Mouse (Mus musculus): Measurements from ENCODE around the gene Slc6a12. TPM values are rescaled to one million over a fixed set of nuclear protein-coding genes. Genes with fewer than 3 reads are reported as not detected.

Slc6a12 gene
- polyA plus RNA-seq, 1 experiment from 2014 or later, result 0.11 TPM

DNA sequence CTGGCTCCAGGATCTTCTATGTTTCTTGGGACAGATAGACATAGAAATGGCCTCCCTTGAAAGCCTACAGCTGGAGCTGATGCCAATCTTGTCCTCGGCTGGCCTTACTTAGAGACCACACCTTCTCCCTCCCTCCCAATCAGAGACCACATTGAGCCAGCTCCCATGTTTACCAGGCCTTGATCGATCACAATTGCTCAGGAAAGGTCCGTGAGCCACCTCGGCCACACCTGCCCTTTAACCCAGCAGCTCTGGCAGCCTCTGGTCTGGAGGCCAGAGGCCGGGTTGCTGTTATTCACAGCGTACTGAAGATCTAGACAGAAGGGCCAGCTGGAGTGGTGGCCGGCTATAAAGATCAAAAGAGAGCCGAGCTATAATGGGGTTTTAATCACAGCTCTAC, 3.6 kb downstream of the Slc6a12 start:
- DNase-seq (ENCODE audit: low spot score), result no peak
- H3K27ac ChIP-seq (replicated peaks), result no peak overlapping the region
- H3K4me2 ChIP-seq (replicated peaks; ENCODE audit: low read depth), result no peak overlapping the region
- H3K36me3 ChIP-seq (ENCODE audit: control insufficient read depth, insufficient read depth, low read length), result no peaks in the 10 kb centered on the region
- no peaks in the 10 kb centered on the region for H3K27me3 ChIP-seq (ENCODE audit: control insufficient read depth, insufficient read depth, low read length)
- no peak overlapping the region for H3K9ac ChIP-seq (ENCODE audit: low read length)
- H3K9me3 ChIP-seq (ENCODE audit: control insufficient read depth, low read length), result no peaks in the 10 kb centered on the region
- no peak overlapping the region for H3K4me3 ChIP-seq (ENCODE audit: low read depth, low read length)
- H3K4me1 ChIP-seq (replicated peaks; ENCODE audit: control insufficient read depth, insufficient read depth), result no peaks in the 10 kb centered on the region
- no peak for ATAC-seq (ENCODE audit: low FRiP score, low TSS enrichment)
- TF ChIP-seq CTCF (IDR thresholded peaks at IDR 0.05; ENCODE audit: low read depth), result no peak
- TF ChIP-seq EP300 (optimal IDR thresholded peaks at IDR 0.05), result no peak
- 32% methylated on average over 8 of the region's 8 CpGs for WGBS

DNA sequence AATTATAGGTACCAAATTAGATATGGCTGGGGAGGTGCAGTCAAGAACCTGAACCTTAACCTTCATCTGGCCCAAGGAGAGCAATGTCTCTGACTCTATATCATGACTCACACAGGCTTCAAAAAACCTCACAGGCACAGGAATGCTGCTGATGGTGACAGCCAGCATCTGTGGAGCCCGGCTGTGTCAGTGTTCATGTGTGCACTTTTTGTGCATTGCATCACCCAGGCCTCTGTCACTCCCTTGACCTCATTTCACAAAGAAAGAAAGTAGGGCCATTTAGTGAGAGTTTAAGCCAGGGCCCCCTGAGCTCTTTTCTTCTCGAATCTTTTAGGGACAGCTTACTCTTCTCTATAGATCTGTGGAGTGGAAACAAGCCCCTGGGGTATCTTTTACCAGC, 9.4 kb downstream of the Slc6a12 start:
- Histone ChIP-seq H3K4me2 (replicated peaks; ENCODE audit: low read depth) (no peak overlapping the region), H3K27ac (replicated peaks) (no peak overlapping the region), H3K36me3 (ENCODE audit: control insufficient read depth, insufficient read depth, low read length) (no peaks in the 10 kb centered on the region), H3K9me3 (ENCODE audit: control insufficient read depth, low read length) (no peaks in the 10 kb centered on the region), H3K27me3 (ENCODE audit: control insufficient read depth, insufficient read depth, low read length) (no peaks in the 10 kb centered on the region), H3K4me1 (replicated peaks; ENCODE audit: control insufficient read depth, insufficient read depth) (no peaks in the 10 kb centered on the region), H3K4me3 (ENCODE audit: low read depth, low read length) (no peak overlapping the region), H3K9ac (ENCODE audit: low read length) (no peak overlapping the region)
- no peak for ATAC-seq (ENCODE audit: low FRiP score, low TSS enrichment)
- TF ChIP-seq EP300 (optimal IDR thresholded peaks at IDR 0.05) (no peak), CTCF (IDR thresholded peaks at IDR 0.05; ENCODE audit: low read depth) (no peak)
- 60% methylated on average over 2 of the region's 2 CpGs for WGBS
- DNase-seq (ENCODE audit: low spot score), result no peak

DNA sequence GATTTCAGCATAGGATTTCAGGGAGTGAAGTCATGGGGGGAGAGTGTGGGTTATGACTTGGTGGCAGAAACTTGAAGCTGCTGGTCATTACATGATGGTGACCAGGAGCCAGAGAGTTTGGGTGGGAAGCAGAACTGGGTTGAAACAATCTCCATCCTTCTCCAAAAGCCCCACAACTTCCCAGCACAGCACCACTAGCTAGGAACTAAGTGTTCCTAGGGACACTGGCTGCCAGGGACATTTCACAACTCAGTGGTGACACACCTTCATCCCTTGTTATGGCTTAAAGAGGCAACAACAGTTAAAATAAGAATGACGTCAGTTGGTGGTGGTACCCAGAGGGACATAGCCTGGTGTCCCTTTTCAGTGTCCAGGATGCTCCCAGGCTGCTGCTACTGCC, 13.2 kb downstream of the Slc6a12 start:
- ATAC-seq (ENCODE audit: low FRiP score, low TSS enrichment), result no peak
- 80% methylated on average over 1 of the region's 1 CpGs for WGBS
- TF ChIP-seq CTCF (IDR thresholded peaks at IDR 0.05; ENCODE audit: low read depth) (no peak), EP300 (optimal IDR thresholded peaks at IDR 0.05) (no peak)
- no peaks in the 10 kb centered on the region for H3K4me1 ChIP-seq (replicated peaks; ENCODE audit: control insufficient read depth, insufficient read depth)
- H3K4me3 ChIP-seq (ENCODE audit: low read depth, low read length), result no peak overlapping the region
- no peaks in the 10 kb centered on the region for H3K36me3 ChIP-seq (ENCODE audit: control insufficient read depth, insufficient read depth, low read length)
- no peak overlapping the region for H3K27ac ChIP-seq (replicated peaks)
- no peaks in the 10 kb centered on the region for H3K9me3 ChIP-seq (ENCODE audit: control insufficient read depth, low read length)
- H3K27me3 ChIP-seq (ENCODE audit: control insufficient read depth, insufficient read depth, low read length), result no peaks in the 10 kb centered on the region
- no peak overlapping the region for H3K4me2 ChIP-seq (replicated peaks; ENCODE audit: low read depth)
- H3K9ac ChIP-seq (ENCODE audit: low read length), result no peak overlapping the region
- DNase-seq (ENCODE audit: low spot score), result no peak

DNA sequence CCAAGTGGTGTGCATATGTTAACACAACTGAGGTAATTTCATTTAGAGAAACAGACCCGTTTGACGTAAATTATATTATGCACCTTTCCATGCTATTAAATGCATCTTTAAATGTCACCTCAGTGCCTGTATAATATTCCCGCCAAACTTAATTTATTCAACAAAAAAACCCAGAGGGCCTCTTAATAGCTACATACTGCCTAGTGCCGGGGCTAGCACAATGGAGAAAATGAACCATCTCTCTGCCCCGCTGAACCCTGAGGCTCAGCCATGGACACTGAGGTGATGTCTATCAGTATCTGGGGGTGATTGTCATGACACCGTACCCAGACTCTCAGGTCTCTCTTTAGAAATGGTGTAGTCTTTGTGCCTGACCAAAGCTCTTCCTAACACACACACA, 14.4 kb downstream of the Slc6a12 start:
- no peak for DNase-seq (ENCODE audit: low spot score)
- no peak for TF ChIP-seq EP300 (optimal IDR thresholded peaks at IDR 0.05)
- TF ChIP-seq CTCF (IDR thresholded peaks at IDR 0.05; ENCODE audit: low read depth), result no peak
- Histone ChIP-seq H3K4me2 (replicated peaks; ENCODE audit: low read depth) (no peak overlapping the region), H3K27ac (replicated peaks) (no peak overlapping the region), H3K4me1 (replicated peaks; ENCODE audit: control insufficient read depth, insufficient read depth) (no peaks in the 10 kb centered on the region), H3K9ac (ENCODE audit: low read length) (no peak overlapping the region), H3K27me3 (ENCODE audit: control insufficient read depth, insufficient read depth, low read length) (no peaks in the 10 kb centered on the region), H3K9me3 (ENCODE audit: control insufficient read depth, low read length) (no peaks in the 10 kb centered on the region), H3K4me3 (ENCODE audit: low read depth, low read length) (no peak overlapping the region), H3K36me3 (ENCODE audit: control insufficient read depth, insufficient read depth, low read length) (no peaks in the 10 kb centered on the region)
- WGBS, result 91% methylated on average over 6 of the region's 6 CpGs
- ATAC-seq (ENCODE audit: low FRiP score, low TSS enrichment), result no peak

DNA sequence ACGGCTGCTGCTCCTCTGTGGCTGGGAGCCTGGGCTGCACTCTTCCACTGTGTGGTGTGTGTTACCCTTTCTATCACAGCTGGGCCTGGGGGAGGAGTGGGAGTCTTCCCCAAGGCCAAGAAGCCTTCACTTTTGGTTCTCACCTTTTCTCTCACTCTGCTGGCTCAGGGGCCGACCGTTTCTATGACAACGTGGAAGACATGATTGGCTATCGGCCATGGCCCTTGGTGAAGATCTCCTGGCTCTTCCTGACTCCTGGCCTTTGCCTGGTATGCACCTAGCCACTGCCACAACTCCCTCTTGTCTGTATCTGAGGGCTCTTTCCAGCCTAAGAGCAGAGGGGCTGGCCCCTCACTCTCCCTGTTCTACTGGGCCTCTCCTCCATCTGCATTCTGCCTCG, 20.2 kb downstream of the Slc6a12 start:
- no peak for ATAC-seq (ENCODE audit: low FRiP score, low TSS enrichment)
- no peak for DNase-seq (ENCODE audit: low spot score)
- WGBS, result 73% methylated on average over 6 of the region's 6 CpGs
- Histone ChIP-seq H3K4me2 (replicated peaks; ENCODE audit: low read depth) (no peak overlapping the region), H3K9ac (ENCODE audit: low read length) (no peak overlapping the region), H3K4me3 (ENCODE audit: low read depth, low read length) (no peak overlapping the region), H3K9me3 (ENCODE audit: control insufficient read depth, low read length) (no peaks in the 10 kb centered on the region), H3K36me3 (ENCODE audit: control insufficient read depth, insufficient read depth, low read length) (no peaks in the 10 kb centered on the region), H3K4me1 (replicated peaks; ENCODE audit: control insufficient read depth, insufficient read depth) (no peaks in the 10 kb centered on the region), H3K27me3 (ENCODE audit: control insufficient read depth, insufficient read depth, low read length) (no peaks in the 10 kb centered on the region), H3K27ac (replicated peaks) (no peak overlapping the region)
- TF ChIP-seq EP300 (optimal IDR thresholded peaks at IDR 0.05) (no peak), CTCF (IDR thresholded peaks at IDR 0.05; ENCODE audit: low read depth) (no peak)

DNA sequence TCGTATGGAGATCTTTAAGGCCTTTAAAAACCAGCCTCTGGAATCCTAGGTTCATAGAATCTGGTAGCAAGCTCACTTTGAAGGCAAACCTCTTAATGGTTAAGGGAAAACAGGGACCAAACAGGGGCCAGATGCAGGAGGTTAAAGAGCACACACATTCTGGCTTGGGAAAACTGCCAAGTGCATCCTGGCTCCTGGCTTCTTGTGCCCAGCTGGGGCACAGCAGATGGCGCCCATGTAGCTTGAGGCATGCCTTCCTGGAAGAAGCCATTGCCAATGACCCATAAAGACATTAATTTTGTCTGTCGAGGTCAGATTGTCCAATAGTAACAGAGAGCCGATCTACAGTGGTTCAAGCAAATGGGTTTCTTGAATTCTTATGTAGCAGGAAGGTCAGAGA, 21.1 kb downstream of the Slc6a12 start:
- H3K27me3 ChIP-seq (ENCODE audit: control insufficient read depth, insufficient read depth, low read length), result no peaks in the 10 kb centered on the region
- H3K36me3 ChIP-seq (ENCODE audit: control insufficient read depth, insufficient read depth, low read length), result no peaks in the 10 kb centered on the region
- H3K9me3 ChIP-seq (ENCODE audit: control insufficient read depth, low read length), result no peaks in the 10 kb centered on the region
- H3K4me1 ChIP-seq (replicated peaks; ENCODE audit: control insufficient read depth, insufficient read depth), result no peaks in the 10 kb centered on the region
- no peak for TF ChIP-seq CTCF (IDR thresholded peaks at IDR 0.05; ENCODE audit: low read depth)
- no peak for TF ChIP-seq EP300 (optimal IDR thresholded peaks at IDR 0.05)
- no peak overlapping the region for H3K4me2 ChIP-seq (replicated peaks; ENCODE audit: low read depth)
- ATAC-seq (ENCODE audit: low FRiP score, low TSS enrichment), result no peak
- DNase-seq (ENCODE audit: low spot score), result no peak
- H3K27ac ChIP-seq (replicated peaks), result no peak overlapping the region
- no peak overlapping the region for H3K9ac ChIP-seq (ENCODE audit: low read length)
- no peak overlapping the region for H3K4me3 ChIP-seq (ENCODE audit: low read depth, low read length)
- 86% methylated on average over 4 of the region's 4 CpGs for WGBS
